Mouse (Mus musculus): ENCODE measurements around the gene Olfr153.

GRCm38 (mm10) chr2:87531496-87531895 lies at the start of gene Olfr153:
- TF ChIP-seq CTCF (IDR thresholded peaks at IDR 0.05; ENCODE audit: borderline replicate concordance, insufficient read depth, low read depth, low read length) (no peak), POLR2A (IDR thresholded peaks at IDR 0.05; ENCODE audit: borderline replicate concordance, insufficient read depth, low read length) (no peak)

All from cerebellum, adult 2 months (tissue).